In genomic region chr17:28856030-28856429, GRCm38 (mm10) we compare ENCODE assay signal across 17 mouse cellular contexts. TPM values are rescaled to one million over a fixed set of nuclear protein-coding genes. Genes with fewer than 3 reads are reported as not detected.
DNase-seq lines count a peak whose midpoint lies in the region; ATAC-seq and TF ChIP-seq lines count a peak whose summit lies in the region.
"Had no signal": no experiment of that assay in that cellular context is flagged by ENCODE, and none has a peak within 500 bp of the region (broad histone marks: within the 10 kb centered on the region; RNA-seq: fewer than 3 reads in every experiment).

No protein-coding gene starts in this region.

- no peak overlapping the region for H3K4me3 ChIP-seq in limb, embryonic 15.5 days
- no peak overlapping the region for H3K4me3 ChIP-seq in thymus, adult 2 months (ENCODE audit: control insufficient read depth, insufficient read depth, low read length)
- H3K4me3 ChIP-seq: forebrain, embryonic 15.5 days; heart, adult 2 months; hindbrain, embryonic 15.5 days; limb, embryonic 13.5 days; midbrain, embryonic 10.5 days; neural tube, embryonic 13.5 days had no signal

- peaks cover 5% of the 10 kb centered on the region; the same call in 1 of the 2 replicates for H3K4me1 ChIP-seq in limb, embryonic 15.5 days
- no peaks in the 10 kb centered on the region for H3K4me1 ChIP-seq in thymus, adult 2 months (replicated peaks; ENCODE audit: control insufficient read depth, insufficient read depth, low read length)
- H3K4me1 ChIP-seq: forebrain, embryonic 15.5 days; hindbrain, embryonic 15.5 days; limb, embryonic 13.5 days; neural tube, embryonic 13.5 days had no signal

- TF ChIP-seq CTCF in thymus, adult 2 months (IDR thresholded peaks at IDR 0.05; ENCODE audit: borderline replicate concordance, control insufficient read depth, extremely low read depth, insufficient read depth, low read length, poor library complexity): no peak

- no peaks in the 10 kb centered on the region for H3K27me3 ChIP-seq in limb, embryonic 15.5 days
- H3K27me3 ChIP-seq in thymus, adult 2 months (ENCODE audit: control insufficient read depth, insufficient read depth, low read length): no peaks in the 10 kb centered on the region
- H3K27me3 ChIP-seq: forebrain, embryonic 15.5 days; hindbrain, embryonic 15.5 days; limb, embryonic 13.5 days; neural tube, embryonic 13.5 days had no signal

- 41% methylated on average over 2 of the region's 3 CpGs for WGBS in limb, embryonic 15.5 days
- WGBS in thymus, adult 2 months: 5% methylated on average over 3 of the region's 3 CpGs

- H3K4me2 ChIP-seq in limb, embryonic 15.5 days: no peak overlapping the region
- H3K4me2 ChIP-seq: forebrain, embryonic 15.5 days; hindbrain, embryonic 15.5 days; limb, embryonic 13.5 days; neural tube, embryonic 13.5 days had no signal

- TF ChIP-seq POLR2A in thymus, adult 2 months (IDR thresholded peaks at IDR 0.05; ENCODE audit: control insufficient read depth, extremely low read depth, insufficient read depth, low read length, poor library complexity): no peak

- H3K9me3 ChIP-seq in limb, embryonic 15.5 days: no peaks in the 10 kb centered on the region
- H3K9me3 ChIP-seq: forebrain, embryonic 15.5 days had no signal

- no peak for ATAC-seq in limb, embryonic 15.5 days (ENCODE audit: insufficient number of reproducible peaks, low FRiP score, low TSS enrichment, low read depth)
- no peak for ATAC-seq in inflammation-experienced regulatory T-cells, adult 6 months
- ATAC-seq: forebrain, embryonic 15.5 days had no signal

- H3K9ac ChIP-seq in limb, embryonic 15.5 days: no peak overlapping the region
- H3K9ac ChIP-seq: forebrain, embryonic 15.5 days; hindbrain, embryonic 15.5 days; limb, embryonic 13.5 days; neural tube, embryonic 13.5 days had no signal

- peak; percentile 64 to 89 for DNase-seq in adrenal gland, adult (ENCODE audit: inconsistent age in 2 of 2, low spot score in 1 of 2)
- no peak for DNase-seq in adrenal gland, postnatal 4 days (ENCODE audit: low spot score in 2 of 2)
- DNase-seq in testis, postnatal 14 days (ENCODE audit: low spot score): peak; percentile 57
- no peak for DNase-seq in testis, postnatal 10 days (ENCODE audit: low spot score)
- DNase-seq in thymus, adult 2 months: no peak
- no peak for DNase-seq in spleen, postnatal 36 days (ENCODE audit: low spot score in 2 of 2)
- DNase-seq: embryo, embryonic 11 days; heart, adult 2 months; right cerebral cortex, postnatal 25 days had no signal

- peak overlapping the region; percentile 22; the same call in 1 of the 2 replicates for H3K27ac ChIP-seq in limb, embryonic 15.5 days
- H3K27ac ChIP-seq in thymus, adult 2 months (ENCODE audit: control insufficient read depth, insufficient read depth, low read length): no peak overlapping the region
- H3K27ac ChIP-seq: forebrain, embryonic 15.5 days; heart, adult 2 months; hindbrain, embryonic 15.5 days; limb, embryonic 13.5 days; midbrain, embryonic 10.5 days; neural tube, embryonic 13.5 days had no signal

- no peaks in the 10 kb centered on the region for H3K36me3 ChIP-seq in limb, embryonic 15.5 days
- H3K36me3 ChIP-seq in thymus, adult 2 months (ENCODE audit: control insufficient read depth, insufficient read depth, low read length): no peaks in the 10 kb centered on the region
- H3K36me3 ChIP-seq: forebrain, embryonic 15.5 days; hindbrain, embryonic 15.5 days; limb, embryonic 13.5 days; midbrain, embryonic 10.5 days; neural tube, embryonic 13.5 days had no signal

RNA-seq across cellular contexts. Expression of gene Pnpla1, which starts 2.2 kb away (rescaled TPM):
- under 1 TPM; 0.06 to 0.11 TPM for total RNA-seq in adrenal gland, postnatal 4 days (2021)
- 13.8 and 14.1 TPM in 2 replicates for polyA plus RNA-seq in limb, embryonic 15.5 days (2015; fragmentation: Nextera tagmentation; extraction: Ambion mirVana)
- not detected for polyA plus RNA-seq in inflammation-experienced regulatory T-cells, adult 6 months (2017; shearing (Covaris generic))
- polyA plus RNA-seq in thymus, adult 2 months (2012; rRNA removed): 0.17 and 0.26 TPM in 2 replicates
- total RNA-seq: heart, adult 2 months had no signal
- polyA plus RNA-seq: forebrain, embryonic 15.5 days; midbrain, embryonic 10.5 days; neural tube, embryonic 13.5 days; thymus, postnatal 0 days had no signal

RNA-seq across cellular contexts. Expression of gene Brpf3, which starts 55.1 kb away (rescaled TPM):
- 10 to 100 TPM; 81.7 to 89.0 TPM for total RNA-seq in adrenal gland, postnatal 4 days (2021)
- polyA plus RNA-seq in limb, embryonic 15.5 days (2015; fragmentation: Nextera tagmentation; extraction: Ambion mirVana): 7.3 and 8.4 TPM in 2 replicates
- 1 to 10 TPM; 3.0 to 4.1 (median 3.1) TPM for polyA plus RNA-seq in inflammation-experienced regulatory T-cells, adult 6 months (2017; shearing (Covaris generic))
- polyA plus RNA-seq in thymus, adult 2 months (2012; rRNA removed): 63.1 and 64.8 TPM in 2 replicates

RNA-seq across cellular contexts. Expression of gene 4930539E08Rik, which starts 59.1 kb away (rescaled TPM):
- under 1 TPM; 0.11 TPM for total RNA-seq in adrenal gland, postnatal 4 days (2021)
- polyA plus RNA-seq in limb, embryonic 15.5 days (2015; fragmentation: Nextera tagmentation; extraction: Ambion mirVana): 0.22 and 0.27 TPM in 2 replicates
- polyA plus RNA-seq in inflammation-experienced regulatory T-cells, adult 6 months (2017; shearing (Covaris generic)): 1 to 10 TPM in 2 of 3 experiments, under 1 TPM in 1; 0.25 to 3.2 (median 2.7) TPM
- 5.3 and 6.8 TPM in 2 replicates for polyA plus RNA-seq in thymus, adult 2 months (2012; rRNA removed)
- total RNA-seq: heart, adult 2 months had no signal

Comparison
In these comparisons a context has a peak if more than half of its experiments do, and no peak if none do; other contexts are left out.
1. DNase-seq: peak in adrenal gland, adult (2 of 2) and testis, postnatal 14 days (single experiment); none in adrenal gland, postnatal 4 days (0 of 2), testis, postnatal 10 days (single experiment), thymus, adult 2 months (single experiment) and spleen, postnatal 36 days (0 of 2).
2. RNA of gene Pnpla1, which starts 2.2 kb away (polyA plus RNA-seq): 13.8 to 14.1 TPM in limb, embryonic 15.5 days; 0.17 to 0.26 TPM in thymus, adult 2 months and not detected in inflammation-experienced regulatory T-cells, adult 6 months; every median in the first group is over 10 times any median in the second.